Mouse (Mus musculus) olfactory bulb, adult 2 months (tissue): ENCODE results near the gene Cfc1.

Source experiments
- CTCF ChIP-seq: fragments of 200-500 bp; IDR thresholded peaks from 2 replicates; pipeline ENCODE4 v1.5.1; 2012; ENCODE audit warnings: low read depth, mild to moderate bottlenecking, low read length, moderate library complexity; ENCODE audit not compliant: insufficient read depth
- POLR2A ChIP-seq: fragments of 200-500 bp; IDR thresholded peaks from 2 replicates; pipeline ENCODE4 v1.6.1; 2012; ENCODE audit warnings: mild to moderate bottlenecking, low read depth, low read length, moderate library complexity; ENCODE audit not compliant: insufficient read depth

DNA sequence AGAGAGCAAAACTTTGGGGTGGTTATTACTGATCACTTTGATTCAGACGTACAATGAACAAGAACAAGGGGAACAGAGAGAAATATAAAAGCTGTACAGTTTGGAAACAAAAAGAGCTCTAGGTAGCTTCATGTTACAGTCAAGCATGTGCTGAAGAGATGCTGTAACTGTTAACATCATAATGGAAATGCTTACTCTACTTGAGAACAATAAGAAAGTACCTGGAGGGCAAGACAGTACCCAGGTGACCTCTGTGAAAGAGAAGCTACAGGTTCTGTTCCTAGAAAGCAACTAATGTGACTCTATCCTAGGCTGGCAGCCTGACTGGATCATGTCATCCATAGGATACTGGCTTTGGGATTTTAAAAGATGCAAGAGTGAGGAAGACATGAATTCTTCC lies 11.6 kb downstream of the Cfc1 start:
- TF ChIP-seq CTCF, result no peak
- no peak for TF ChIP-seq POLR2A
